Mouse (Mus musculus) CH12.LX (cell line): ENCODE measurements around the gene Rexo1.

Experiments used
- CHD2 ChIP-seq: IDR thresholded peaks from 2 replicates; pipeline ENCODE4 v1.6.1; 2011; ENCODE audit warnings: low read length, improper control_type of control experiment
- KAT2A ChIP-seq: IDR thresholded peaks from 2 replicates; pipeline ENCODE4 v1.6.1; 2012; ENCODE audit warnings: low read length, improper control_type of control experiment, inconsistent platforms; ENCODE audit not compliant: insufficient replicate concordance
- POLR2A ChIP-seq: IDR thresholded peaks from 2 replicates; pipeline ENCODE4 v1.6.1; 2011; ENCODE audit warnings: low read depth, mild to moderate bottlenecking, improper control_type of control experiment, low read length
- POLR2AphosphoS2 ChIP-seq: IDR thresholded peaks from 2 replicates; pipeline ENCODE4 v1.6.1; 2011; ENCODE audit warnings: low read depth, low read length, improper control_type of control experiment

- TF ChIP-seq POLR2A, result no peak
- TF ChIP-seq POLR2AphosphoS2, result no peak
- no peak for TF ChIP-seq KAT2A
- no peak for TF ChIP-seq CHD2
These were observed 7.4 kb downstream of the Rexo1 start for GRCm38 (mm10) chr10:80553997-80554396.
